Mouse (Mus musculus) cerebellum, adult 2 months (tissue): ENCODE results near the gene Npr1.

Experiments used
- CTCF ChIP-seq: fragments of 200-500 bp; IDR thresholded peaks from 2 replicates; pipeline ENCODE4 v1.5.1; 2011; ENCODE audit warnings: low read depth, mild to moderate bottlenecking, control low read depth, low read length, moderate library complexity, borderline replicate concordance; ENCODE audit not compliant: insufficient read depth
- POLR2A ChIP-seq: fragments of 200-500 bp; IDR thresholded peaks from 2 replicates; pipeline ENCODE4 v1.6.1; 2011; ENCODE audit warnings: low read length, control low read depth, borderline replicate concordance; ENCODE audit not compliant: insufficient read depth

DNA sequence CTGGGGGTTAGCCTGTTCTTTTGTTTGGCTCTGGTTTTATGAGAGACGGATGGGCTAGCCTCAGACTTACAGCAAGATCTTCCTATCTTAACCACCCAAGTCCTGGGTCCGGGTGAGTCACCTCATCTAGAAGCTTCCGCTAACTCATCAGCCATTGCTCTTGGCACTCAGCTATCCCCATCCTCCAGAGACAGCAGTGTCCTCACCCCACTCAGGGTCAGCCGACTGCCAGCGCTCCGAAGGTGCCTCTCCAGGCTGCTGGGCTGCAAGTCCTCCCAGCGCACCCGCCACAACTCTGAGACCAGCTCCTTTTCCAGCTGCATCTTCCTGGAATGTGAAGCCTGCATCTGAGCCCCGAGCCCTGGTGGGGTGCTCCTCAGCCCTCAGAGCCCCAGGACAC, 5.9 kb downstream of the Npr1 start:
- no peak for TF ChIP-seq CTCF
- no peak for TF ChIP-seq POLR2A
